Mouse (Mus musculus) MEL (cell line): ENCODE measurements around the gene Tjp1.

ENCODE experiments used
- CTCF ChIP-seq, 3 experiments: IDR thresholded peaks in 2 of 3; conservative IDR thresholded peaks in 1 of 3; 2 replicates each; pipeline ENCODE4 v1.5.1; 2011 to 2012; ENCODE audit warnings: low read length in 3 of 3, low read depth in 2 of 3, mild to moderate bottlenecking in 2 of 3, improper control_type of control experiment in 1 of 3, inconsistent platforms in 1 of 3, mixed read lengths in 1 of 3, moderate library complexity in 1 of 3; ENCODE audit not compliant: control insufficient read depth in 1 of 3, insufficient read depth in 1 of 3, poor library complexity in 1 of 3, severe bottlenecking in 1 of 3
- E2F4 ChIP-seq: IDR thresholded peaks from 2 replicates; pipeline ENCODE4 v1.6.1; 2011; ENCODE audit warnings: low read depth, low read length, improper control_type of control experiment, borderline replicate concordance
- MYC ChIP-seq: IDR thresholded peaks from 2 replicates; pipeline ENCODE4 v1.6.1; 2011; ENCODE audit warnings: low read depth, mild to moderate bottlenecking, low read length, improper control_type of control experiment, moderate library complexity
- POLR2A ChIP-seq, 2 experiments: IDR thresholded peaks; 2 replicates each; pipeline ENCODE4 v1.6.1; 2011 to 2012; ENCODE audit warnings: low read length in 2 of 2, mild to moderate bottlenecking in 2 of 2, control low read depth in 1 of 2, improper control_type of control experiment in 1 of 2, low read depth in 1 of 2, moderate library complexity in 1 of 2; ENCODE audit not compliant: control insufficient read depth in 1 of 2, insufficient read depth in 1 of 2, poor library complexity in 1 of 2

DNA sequence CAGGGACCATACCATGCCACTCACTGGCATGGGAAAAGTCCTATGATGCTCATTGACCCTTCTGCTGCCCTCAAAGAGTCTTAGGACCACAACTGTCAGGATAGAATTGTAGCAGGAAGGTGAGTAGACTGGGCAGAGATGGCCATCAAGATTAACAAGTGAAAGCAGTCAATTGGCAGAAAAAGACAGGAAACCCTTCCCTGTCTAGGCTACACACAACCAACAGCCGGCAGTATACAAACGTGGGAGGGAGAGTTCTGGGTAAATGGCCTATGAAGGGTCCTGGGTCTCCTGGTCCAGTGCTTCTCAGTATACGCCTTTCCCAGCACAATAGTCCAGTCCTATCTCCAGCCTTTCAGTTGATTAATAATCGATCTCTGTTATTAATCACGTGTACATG lies 89.4 kb downstream of the Tjp1 start:
- TF ChIP-seq MYC (no peak), CTCF (IDR thresholded peaks at IDR 0.05 in 2 of 3, conservative IDR thresholded peaks at IDR 0.05 in 1 of 3; ENCODE audit: control insufficient read depth in 1 of 3, insufficient read depth in 1 of 3, low read depth in 2 of 3, low read length in 3 of 3, poor library complexity in 1 of 3, severe bottlenecking in 1 of 3) (no peak), POLR2A (IDR thresholded peaks at IDR 0.05; ENCODE audit: control insufficient read depth in 1 of 2, insufficient read depth in 1 of 2, low read depth in 1 of 2, low read length in 2 of 2, poor library complexity in 1 of 2) (no peak), E2F4 (no peak)
